In the genomic region with DNA sequence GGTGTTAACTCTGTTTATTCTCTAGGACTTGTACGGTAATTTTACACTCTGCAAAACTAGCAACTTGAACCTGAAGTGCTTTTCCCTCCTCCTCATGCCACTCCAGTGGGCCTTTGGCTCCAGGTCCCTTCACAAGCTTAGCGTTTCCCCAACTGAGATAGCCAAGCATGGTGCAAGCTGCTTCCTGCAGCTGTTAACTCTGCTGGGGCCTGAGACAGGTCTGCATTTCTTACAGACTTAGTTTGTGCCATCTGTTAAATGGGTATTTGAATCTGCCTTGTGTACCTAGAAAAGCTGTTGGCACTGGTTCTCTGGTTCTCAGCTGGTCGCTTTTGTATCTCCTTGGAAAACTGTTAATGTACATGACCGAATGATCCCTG, we compare ENCODE assay signal across 7 mouse cellular contexts.
DNase-seq lines count a peak whose midpoint lies in the region; ATAC-seq and TF ChIP-seq lines count a peak whose summit lies in the region.

No protein-coding gene starts in this region.

- peak overlapping the region; percentile 90 for H3K4me2 ChIP-seq in lung, postnatal 0 days (replicated peaks; ENCODE audit: low read depth, low read length)

- 0 out of 2 replicates have a peak, but pooled peaks cover 5% of the 10 kb centered on the region for H3K27me3 ChIP-seq in hindbrain, embryonic 10.5 days (ENCODE audit: insufficient read depth, poor library complexity, severe bottlenecking)
- no peaks in the 10 kb centered on the region for H3K27me3 ChIP-seq in lung, postnatal 0 days (replicated peaks; ENCODE audit: insufficient read depth, low read length)

- H3K4me3 ChIP-seq in hindbrain, embryonic 10.5 days, result peak overlapping the region; percentile 64; the same call in 1 of the 2 replicates
- peak overlapping the region; percentile 34 for H3K4me3 ChIP-seq in lung, postnatal 0 days (ENCODE audit: low read depth, low read length)

- peaks cover 46% of the 10 kb centered on the region for H3K4me1 ChIP-seq in hindbrain, embryonic 10.5 days (replicated peaks)
- peaks cover 33% of the 10 kb centered on the region for H3K4me1 ChIP-seq in lung, postnatal 0 days (ENCODE audit: insufficient read depth, low read depth, low read length)

- H3K27ac ChIP-seq in hindbrain, embryonic 10.5 days, result peak overlapping the region; percentile 93
- H3K27ac ChIP-seq in lung, postnatal 0 days (ENCODE audit: low read length), result peak overlapping the region; percentile 95

- H3K36me3 ChIP-seq in hindbrain, embryonic 10.5 days, result no peaks in the 10 kb centered on the region
- no peaks in the 10 kb centered on the region for H3K36me3 ChIP-seq in lung, postnatal 0 days (ENCODE audit: insufficient read depth, low read length)

- TF ChIP-seq CTCF in lung, postnatal 0 days (IDR thresholded peaks at IDR 0.05), result no peak

- H3K9me3 ChIP-seq in hindbrain, embryonic 10.5 days, result no peaks in the 10 kb centered on the region
- no peaks in the 10 kb centered on the region for H3K9me3 ChIP-seq in lung, postnatal 0 days (ENCODE audit: low read length)

- 76% methylated on average over 4 of the region's 4 CpGs for WGBS in hindbrain, embryonic 10.5 days
- WGBS in lung, postnatal 0 days, result 39% methylated on average over 4 of the region's 4 CpGs

- no peak for ATAC-seq in lung, postnatal 0 days
- no peak for ATAC-seq in granulocyte monocyte progenitor cell, adult 5-6 weeks (replicated peaks; ENCODE audit: poor library complexity, severe bottlenecking)

- DNase-seq in thymus, postnatal 14 days, result peak; percentile 21
- no peak for DNase-seq in thymus, postnatal 25 days
- DNase-seq in hindbrain, embryonic 10.5 days (ENCODE audit: low spot score), result no peak
- peak; percentile 66 for DNase-seq in lung, postnatal 0 days (ENCODE audit: low spot score)
- DNase-seq in ovary, postnatal 36 days (ENCODE audit: low spot score), result no peak
- no peak for DNase-seq in cerebellum, adult 11-12 months

- TF ChIP-seq EP300 in lung, postnatal 0 days (IDR thresholded peaks at IDR 0.05), result no peak

- H3K9ac ChIP-seq in lung, postnatal 0 days (replicated peaks; ENCODE audit: low read depth), result no peak overlapping the region

Comparison
In these comparisons a context has a peak if more than half of its experiments do, and no peak if none do; other contexts are left out.
1. DNase-seq: peak in thymus, postnatal 14 days (single experiment) and lung, postnatal 0 days (single experiment); none in thymus, postnatal 25 days (single experiment), hindbrain, embryonic 10.5 days (single experiment), ovary, postnatal 36 days (single experiment) and cerebellum, adult 11-12 months (single experiment).